Mouse (Mus musculus): Measurements from ENCODE around the gene Fut2.

- TF ChIP-seq GATA1 (IDR thresholded peaks at IDR 0.05; ENCODE audit: low read length) (no peak), TAL1 (IDR thresholded peaks at IDR 0.05; ENCODE audit: low read length) (no peak)
Measured at GRCm38 (mm10) chr7:45609511-45609910, 56.7 kb downstream of the Fut2 start.
